Mouse (Mus musculus): Measurements from ENCODE around the gene Olfr921.

Olfr921 gene

DNA sequence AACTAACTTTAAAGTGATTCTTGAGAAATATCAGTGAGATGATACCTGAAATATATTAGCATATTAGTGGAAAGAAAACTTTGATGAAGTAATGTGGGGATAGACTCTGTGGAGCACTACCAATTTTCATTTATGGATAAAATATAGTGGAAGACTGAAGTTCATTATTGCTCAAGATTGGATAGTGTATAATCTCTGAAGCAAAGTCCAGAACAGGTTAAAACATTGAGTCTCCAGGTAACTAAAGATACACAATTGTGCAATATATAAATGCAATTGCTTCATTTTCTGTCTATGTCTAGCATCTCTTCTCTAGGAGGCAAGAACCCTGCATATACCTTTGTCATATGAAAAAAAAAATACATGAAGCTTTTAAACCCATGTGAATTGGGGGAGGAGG, at the start of gene Olfr921:
TSS of gene Olfr921 (plus strand) at position 301 of the 400 bp plus-strand sequence.
- DNase-seq (ENCODE audit: low read depth, low spot score) = no peak

DNA sequence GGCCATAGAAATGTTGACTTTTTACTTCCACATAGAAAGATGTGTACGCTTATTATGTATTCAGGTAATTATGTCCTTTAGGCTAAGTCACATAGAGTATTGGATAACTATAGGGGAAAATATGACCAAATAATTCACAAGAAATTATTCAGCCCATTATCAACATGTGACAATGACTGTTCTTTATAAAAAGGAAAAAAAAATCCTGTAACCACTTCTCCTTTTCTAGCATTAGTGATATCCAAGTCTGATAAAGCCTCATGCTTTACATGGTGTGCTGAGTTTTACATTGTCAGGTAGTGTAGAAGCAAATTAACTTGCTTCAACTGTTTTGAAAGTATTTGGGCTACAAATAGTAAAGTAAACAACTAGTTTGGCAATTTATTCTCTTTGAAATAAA, 48.8 kb upstream of the Olfr921 start:
- DNase-seq (ENCODE audit: low read depth, low spot score) = no peak

DNA sequence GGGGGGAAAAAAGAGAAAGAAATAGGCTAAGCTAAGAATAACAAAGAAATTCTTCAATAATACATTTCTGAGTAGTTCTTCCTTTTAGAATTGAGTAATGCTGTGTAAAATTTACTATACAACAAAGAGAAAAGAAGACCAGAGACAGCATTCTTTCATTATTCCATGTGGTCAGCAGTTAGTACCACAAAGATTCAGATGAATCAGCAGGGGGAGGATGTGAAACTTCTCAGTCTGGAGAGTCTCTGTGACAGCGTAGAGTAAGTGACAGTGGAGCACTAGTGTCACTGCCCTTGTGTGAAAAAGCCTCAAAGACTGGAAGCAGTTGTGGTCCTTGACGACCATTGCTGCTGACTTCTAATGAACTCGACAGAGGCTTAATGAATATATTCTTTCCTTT, 44.6 kb upstream of the Olfr921 start:
- DNase-seq (ENCODE audit: low read depth, low spot score) = no peak

- DNase-seq (ENCODE audit: low read depth, low spot score) = no peak
These were observed 31.5 kb upstream of the Olfr921 start for GRCm38 (mm10) chr9:38741408-38741807.

- DNase-seq (ENCODE audit: low read depth, low spot score) = no peak
These were observed 28.1 kb upstream of the Olfr921 start for GRCm38 (mm10) chr9:38744619-38745315.

GRCm38 (mm10) chr9:38751999-38752398, 20.9 kb upstream of the Olfr921 start, which contains the start of gene Olfr920:
Gene Olfr920, plus strand, starts transcription at chr9:38752299.
- no peak for DNase-seq (ENCODE audit: low read depth, low spot score)

GRCm38 (mm10) chr9:38792689-38793088, 19.8 kb downstream of the Olfr921 start:
- DNase-seq (ENCODE audit: low read depth, low spot score) = no peak

DNA sequence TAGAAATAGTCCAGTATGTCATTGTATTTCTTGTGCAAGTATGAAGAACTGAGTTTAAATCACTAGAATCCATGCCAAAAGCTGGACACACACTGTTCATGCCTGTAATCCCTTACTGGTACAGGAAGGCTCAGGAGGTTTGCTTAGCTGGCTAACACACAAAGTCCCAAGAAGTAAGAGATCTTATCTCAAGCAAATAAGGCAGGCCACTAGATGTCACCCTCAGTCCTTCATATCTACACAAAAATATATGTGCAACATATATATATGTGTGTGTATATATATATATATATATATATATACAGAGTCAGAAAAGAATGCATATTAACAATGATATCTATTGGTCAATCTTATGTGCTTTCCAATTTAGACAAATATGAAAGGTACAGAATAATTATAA, 32.8 kb downstream of the Olfr921 start:
- DNase-seq (ENCODE audit: low read depth, low spot score) = no peak

- no peak for DNase-seq (ENCODE audit: low read depth, low spot score)
These were observed 41.4 kb downstream of the Olfr921 start, which contains the start of gene Olfr922 for GRCm38 (mm10) chr9:38814314-38814713. Gene Olfr922, plus strand, starts transcription at chr9:38814614.

DNA sequence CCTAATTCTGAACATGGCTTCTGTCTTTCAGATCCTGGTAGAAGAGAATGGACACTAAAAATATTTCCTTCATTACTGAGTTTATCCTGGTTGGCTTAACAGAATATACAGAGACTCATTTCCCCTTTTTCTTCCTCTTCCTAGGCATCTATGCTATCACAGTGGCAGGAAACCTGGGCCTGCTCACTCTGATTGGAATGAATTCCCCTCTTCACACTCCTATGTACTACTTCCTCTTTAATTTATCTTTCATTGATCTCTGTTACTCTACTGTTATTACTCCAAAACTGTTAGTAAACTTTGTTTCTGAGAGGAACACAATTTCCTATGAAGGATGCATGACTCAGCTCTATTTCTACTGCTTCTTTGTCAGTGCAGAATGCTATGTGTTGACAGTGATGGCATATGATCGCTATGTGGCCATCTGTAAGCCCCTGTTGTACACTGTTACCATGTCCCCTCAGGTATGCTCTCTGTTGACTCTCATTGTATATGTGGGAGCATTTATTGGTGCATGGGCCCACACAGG, 42.7 kb downstream of the Olfr921 start:
- no peak for DNase-seq (ENCODE audit: low read depth, low spot score)

DNA sequence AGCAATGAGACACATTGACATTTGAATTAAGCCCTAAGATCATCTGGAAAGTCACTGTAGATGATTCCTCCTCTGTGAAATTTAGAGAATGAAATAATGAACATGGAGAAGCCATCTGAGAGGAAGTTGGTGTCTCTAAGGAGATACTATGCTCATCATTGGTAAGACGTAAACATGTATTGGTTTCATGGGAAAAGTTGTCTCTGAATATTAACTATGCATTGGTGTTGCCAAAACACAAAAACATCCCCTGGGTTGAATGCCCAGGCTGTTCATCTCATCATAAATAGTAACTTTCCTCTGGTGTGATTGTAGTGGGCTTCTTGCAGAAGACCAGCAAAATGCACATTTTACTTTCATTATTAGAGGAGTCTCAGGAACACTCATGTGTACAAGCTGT, 53.4 kb downstream of the Olfr921 start, which contains the start of gene Olfr923:
TSS of gene Olfr923 (plus strand) at position 301 of the 400 bp plus-strand sequence.
- no peak for DNase-seq (ENCODE audit: low read depth, low spot score)

Measured in CD4-positive, CD25-positive, alpha-beta regulatory T cell, adult 2 months (primary cell).